Mouse (Mus musculus) hindbrain, embryonic 13.5 days (tissue): ENCODE data around the gene Mbip. TPM values are rescaled to one million over a fixed set of nuclear protein-coding genes. Genes with fewer than 3 reads are reported as not detected.

Source experiments
- ATAC-seq: fragments of 200-750 bp; cut with Nextera tagmentation; 2 replicates; pipeline ENCODE4 v1.8.0; 2017; ENCODE audit warnings: moderate TSS enrichment; ENCODE audit not compliant: low FRiP score
- H3K27ac ChIP-seq: fragments of 300-500 bp; sonication (generic); 2 replicates; pipeline ENCODE4 v1.5.1; 2015; ENCODE audit warnings: inconsistent platforms, mild to moderate bottlenecking, moderate library complexity
- H3K27me3 ChIP-seq: fragments of 300-500 bp; sonication (generic); 2 replicates; pipeline ENCODE4 v1.6.1; 2015; ENCODE audit warnings: mild to moderate bottlenecking, inconsistent platforms
- H3K36me3 ChIP-seq: fragments of 300-500 bp; sonication (generic); 2 replicates; pipeline ENCODE4 v1.6.1; 2015; ENCODE audit warnings: mild to moderate bottlenecking, inconsistent platforms
- H3K4me1 ChIP-seq: fragments of 300-500 bp; sonication (generic); replicated peaks from 2 replicates; pipeline ENCODE4 v1.6.1; 2015; ENCODE audit warnings: inconsistent platforms
- H3K4me2 ChIP-seq: fragments of 300-500 bp; sonication (generic); 2 replicates; pipeline ENCODE4 v1.6.1; 2015; ENCODE audit warnings: inconsistent platforms, mild to moderate bottlenecking, moderate library complexity
- H3K4me3 ChIP-seq: fragments of 300-500 bp; sonication (generic); 2 replicates; pipeline ENCODE4 v1.5.1; 2015; ENCODE audit warnings: mild to moderate bottlenecking, inconsistent platforms
- H3K9ac ChIP-seq: fragments of 300-500 bp; sonication (generic); 2 replicates; pipeline ENCODE4 v1.6.1; 2015; ENCODE audit warnings: mild to moderate bottlenecking, inconsistent platforms
- H3K9me3 ChIP-seq: fragments of 300-500 bp; sonication (generic); 2 replicates; pipeline ENCODE4 v1.6.1; 2016; ENCODE audit warnings: inconsistent platforms
- WGBS: fragments of 180-500 bp; shearing (Covaris S2); methylation state at CpG from one replicate; pipeline ENCODE4 v1.1.7; 2015; 5-methylcytosine and 5-hydroxymethylcytosine counted together
- polyA plus RNA-seq: library from polyadenylated mRNA; unstranded; fragments of >200 nt; fragmentation: Nextera tagmentation; extraction: Ambion mirVana; gene quantifications from 2 replicates; pipeline ENCODE4 v1.2.1, GENCODE M21; 2015

Mbip gene
- polyA plus RNA-seq, 1 experiment from 2014 or later, result 45.7 TPM

DNA sequence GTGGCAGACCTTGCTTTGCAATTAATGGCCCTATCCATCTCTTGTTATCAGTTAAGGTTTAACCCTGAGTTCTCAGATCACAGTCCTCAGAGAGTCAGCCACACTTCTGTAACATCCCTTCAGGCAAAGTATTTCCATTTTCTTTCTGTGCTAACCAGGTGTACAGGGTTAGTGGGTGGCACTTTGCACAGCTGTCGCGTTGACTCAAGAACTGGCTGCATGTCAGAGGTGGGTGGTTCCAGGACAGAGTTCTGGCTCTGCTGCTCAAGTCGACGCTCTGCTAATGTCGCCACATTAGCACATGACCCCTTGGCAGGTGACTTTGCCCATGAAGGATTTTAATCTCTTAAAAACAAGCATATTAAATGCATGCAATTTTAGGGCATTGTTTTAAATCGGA lies 39.9 kb downstream of the Mbip start:
- Histone ChIP-seq H3K27ac (no peak overlapping the region), H3K9ac (no peak overlapping the region), H3K27me3 (peaks cover 11% of the 10 kb centered on the region), H3K36me3 (no peaks in the 10 kb centered on the region), H3K4me2 (no peak overlapping the region), H3K4me3 (no peak overlapping the region), H3K9me3 (no peaks in the 10 kb centered on the region), H3K4me1 (peaks cover 19% of the 10 kb centered on the region)
- 77% methylated on average over 6 of the region's 6 CpGs for WGBS
- ATAC-seq, result no peak

DNA sequence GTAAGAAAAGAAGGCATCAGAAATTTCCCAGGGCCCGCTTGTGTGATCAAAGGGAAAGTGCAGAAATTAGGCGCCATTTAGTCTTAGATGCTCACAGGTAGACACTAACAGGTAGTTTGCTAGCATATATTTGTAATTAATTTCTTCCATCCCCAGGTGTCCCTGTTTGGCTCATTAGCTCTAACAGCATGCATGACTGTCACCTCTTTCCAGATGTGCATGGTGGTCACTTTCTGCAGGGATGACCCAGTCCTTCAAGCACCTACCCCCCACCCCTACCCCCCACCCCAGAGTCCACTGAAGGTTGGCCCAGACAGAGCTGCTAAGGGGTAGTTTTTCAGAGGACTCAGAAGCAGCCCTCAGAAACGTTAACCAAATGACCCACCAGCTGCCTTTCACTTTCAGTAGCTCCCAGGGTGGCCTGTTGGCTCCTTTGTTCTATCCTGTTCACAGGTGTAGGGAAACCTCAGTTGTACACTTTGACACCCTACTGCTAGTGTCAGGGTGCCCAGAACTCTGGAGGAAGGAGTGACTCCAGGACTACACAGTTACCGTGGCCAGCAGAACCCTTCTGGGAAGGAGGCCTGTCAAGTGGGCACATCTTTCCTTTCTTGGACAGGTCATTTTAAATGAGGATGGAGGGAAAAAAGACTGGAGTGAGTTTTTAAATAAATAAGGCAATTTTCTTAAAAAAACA lies 43.2 kb downstream of the Mbip start:
- peak overlapping the region; percentile 66 for H3K9ac ChIP-seq

DNA sequence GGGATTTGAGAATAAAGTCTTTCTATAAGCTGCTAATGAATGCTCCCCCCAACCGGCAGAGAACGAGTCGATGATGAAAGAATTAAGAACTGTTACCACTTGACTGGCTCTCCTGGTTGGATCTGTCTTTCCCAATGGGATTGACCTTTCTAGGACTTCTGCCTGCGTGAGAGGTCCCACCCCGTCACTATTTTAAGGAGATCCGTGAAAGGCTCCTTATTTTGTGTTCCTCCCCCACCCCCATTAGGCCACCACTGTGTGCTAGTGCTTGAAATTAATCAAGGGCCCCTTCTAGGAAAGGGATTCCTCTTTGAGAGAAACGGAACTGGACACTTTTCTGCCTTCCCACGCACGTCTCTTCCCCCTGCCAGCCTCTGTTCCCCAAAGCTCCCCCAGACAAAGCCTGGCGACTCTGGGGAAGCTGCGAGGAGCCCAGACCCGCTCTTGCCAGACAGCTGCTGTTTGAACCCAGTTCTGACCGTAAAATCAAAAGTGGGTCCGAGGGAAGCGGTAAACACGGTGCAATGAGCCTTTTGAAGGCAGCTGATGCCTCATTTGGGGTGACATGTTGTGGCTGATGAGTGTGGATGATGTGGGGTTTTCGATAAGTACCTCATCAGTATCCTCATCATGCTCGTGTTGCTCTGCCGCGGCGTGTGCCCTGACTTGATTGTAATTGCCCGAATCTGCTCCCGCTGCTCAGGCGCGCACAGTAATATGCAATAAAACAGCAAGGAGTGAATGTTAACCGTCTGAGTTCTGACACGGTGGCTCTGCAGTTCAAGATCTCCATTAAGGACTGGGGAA lies 44.0 kb downstream of the Mbip start:
- H3K27me3 ChIP-seq, result peaks cover 36% of the 10 kb centered on the region
- peak; percentile 86 for ATAC-seq
- 7% methylated on average over 27 of the region's 27 CpGs for WGBS

More for the DNA sequence above, 43.2 kb downstream of the Mbip start:
- H3K9me3 ChIP-seq, result no peaks in the 10 kb centered on the region
- peak; percentile 61; the same call in 1 of the 2 replicates for ATAC-seq
- no peak overlapping the region for H3K27ac ChIP-seq
- peak overlapping the region; percentile 34 for H3K4me3 ChIP-seq
- peaks cover 32% of the 10 kb centered on the region for H3K27me3 ChIP-seq
- H3K4me1 ChIP-seq, result peaks cover 29% of the 10 kb centered on the region
- H3K4me2 ChIP-seq, result peak overlapping the region; percentile 64
- 36% methylated on average over 4 of the region's 4 CpGs for WGBS
- H3K36me3 ChIP-seq, result no peaks in the 10 kb centered on the region

DNA sequence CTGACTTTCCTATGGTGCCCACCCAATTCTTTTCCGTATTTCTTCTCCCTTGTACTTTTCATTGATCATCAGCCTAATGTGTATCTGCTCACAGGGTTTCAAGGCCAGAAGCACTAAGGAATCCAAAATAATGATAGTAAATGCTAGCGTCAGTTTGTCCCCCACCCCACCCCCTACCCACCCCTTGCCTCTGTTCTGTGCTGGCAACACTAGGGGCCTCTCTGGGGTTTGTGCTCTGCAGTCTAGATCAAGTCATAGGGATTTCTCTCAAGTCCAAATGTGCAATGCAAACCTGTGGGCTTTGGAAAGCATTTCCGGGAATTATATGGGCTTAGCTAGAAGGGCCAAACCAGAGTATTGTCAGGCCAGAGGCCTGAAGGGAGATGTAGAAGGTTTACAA lies 46.1 kb downstream of the Mbip start:
- Histone ChIP-seq H3K4me3 (no peak overlapping the region), H3K36me3 (no peaks in the 10 kb centered on the region), H3K4me2 (no peak overlapping the region), H3K9ac (no peak overlapping the region), H3K27me3 (peaks cover 46% of the 10 kb centered on the region), H3K27ac (no peak overlapping the region), H3K9me3 (no peaks in the 10 kb centered on the region), H3K4me1 (peaks cover 34% of the 10 kb centered on the region)
- no peak for ATAC-seq
- 60% methylated on average over 3 of the region's 3 CpGs for WGBS

More for the DNA sequence above, 44.0 kb downstream of the Mbip start:
- H3K4me1 ChIP-seq, result peaks cover 33% of the 10 kb centered on the region
- H3K9me3 ChIP-seq, result no peaks in the 10 kb centered on the region
- H3K4me3 ChIP-seq, result peak overlapping the region; percentile 34
- no peaks in the 10 kb centered on the region for H3K36me3 ChIP-seq
- peak overlapping the region; percentile 74 for H3K27ac ChIP-seq
- H3K4me2 ChIP-seq, result peak overlapping the region; percentile 64
- H3K9ac ChIP-seq, result peak overlapping the region; percentile 66

DNA sequence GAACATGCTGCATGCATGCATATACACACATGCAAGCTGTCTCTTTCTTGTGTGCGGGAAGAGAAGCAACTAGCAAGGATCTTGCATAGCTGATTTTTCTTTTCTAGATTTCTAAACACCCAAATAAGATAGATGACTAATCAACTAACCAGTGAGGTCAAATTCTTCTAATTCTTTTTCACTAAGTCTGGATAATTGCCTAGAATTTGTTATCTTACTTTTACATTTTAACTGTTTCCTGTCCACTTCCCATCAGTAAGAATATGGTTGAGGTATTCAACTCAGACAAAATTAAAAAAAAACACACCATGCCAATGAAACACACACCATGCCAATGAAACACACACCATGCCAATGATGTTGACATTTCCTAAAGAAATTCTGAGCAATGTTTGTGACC lies 46.8 kb downstream of the Mbip start:
- 45% methylated on average over 1 of the region's 1 CpGs for WGBS
- no peak overlapping the region for H3K4me2 ChIP-seq
- no peak overlapping the region for H3K9ac ChIP-seq
- no peak overlapping the region for H3K27ac ChIP-seq
- no peak overlapping the region for H3K4me3 ChIP-seq
- no peaks in the 10 kb centered on the region for H3K36me3 ChIP-seq
- no peak for ATAC-seq
- H3K9me3 ChIP-seq, result no peaks in the 10 kb centered on the region
- H3K4me1 ChIP-seq, result peaks cover 34% of the 10 kb centered on the region
- H3K27me3 ChIP-seq, result peaks cover 46% of the 10 kb centered on the region

DNA sequence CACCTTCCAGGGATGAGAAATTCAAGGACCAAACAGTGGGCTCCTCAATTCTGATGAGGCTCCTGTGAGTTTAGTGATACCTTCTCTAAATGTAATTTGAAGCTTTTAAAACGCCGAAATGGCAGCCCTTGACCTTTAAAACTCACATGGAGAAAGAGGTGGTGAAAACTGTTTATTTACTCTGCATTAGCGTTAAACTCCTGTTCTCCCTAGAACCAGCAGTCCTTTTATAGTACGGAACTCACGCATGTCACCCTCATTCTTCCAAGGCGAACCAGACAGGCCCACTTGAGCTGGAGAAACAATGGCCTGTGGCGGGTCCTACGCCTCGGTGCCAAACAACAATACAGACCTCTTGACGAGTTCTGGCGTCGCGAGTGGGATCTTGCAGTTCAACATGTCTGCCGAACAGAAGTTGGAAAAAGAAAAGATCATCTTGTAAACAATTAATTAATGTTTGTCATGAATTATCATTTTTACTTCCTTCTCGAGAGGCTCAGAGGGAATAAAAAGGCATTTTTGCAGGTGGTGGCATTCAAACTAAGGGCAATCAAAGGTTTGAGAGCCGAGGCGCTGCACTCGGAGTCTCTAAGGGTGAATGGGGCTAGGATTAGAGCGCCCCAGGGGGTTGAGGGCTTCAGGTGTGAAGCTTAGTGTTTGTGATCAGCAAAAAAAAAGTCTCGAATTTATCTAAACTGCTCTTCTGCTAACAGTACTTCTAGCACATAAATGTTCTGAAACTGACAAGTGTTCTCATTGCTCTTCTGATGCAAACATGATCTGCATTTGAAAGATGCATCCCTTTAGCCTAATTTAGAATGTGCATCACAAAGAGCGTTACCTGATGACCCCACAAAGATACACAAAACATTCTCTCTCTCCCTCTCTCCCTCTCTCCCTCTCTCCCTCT lies 47.5 kb downstream of the Mbip start:
- Histone ChIP-seq H3K4me1 (peaks cover 34% of the 10 kb centered on the region), H3K4me2 (peak overlapping the region; percentile 32), H3K9ac (peak overlapping the region; percentile 29; the same call in 1 of the 2 replicates), H3K36me3 (no peaks in the 10 kb centered on the region), H3K9me3 (no peaks in the 10 kb centered on the region), H3K4me3 (no peak overlapping the region), H3K27ac (no peak overlapping the region), H3K27me3 (peaks cover 42% of the 10 kb centered on the region)
- ATAC-seq, result no peak
- WGBS, result 8% methylated on average over 21 of the region's 21 CpGs

DNA sequence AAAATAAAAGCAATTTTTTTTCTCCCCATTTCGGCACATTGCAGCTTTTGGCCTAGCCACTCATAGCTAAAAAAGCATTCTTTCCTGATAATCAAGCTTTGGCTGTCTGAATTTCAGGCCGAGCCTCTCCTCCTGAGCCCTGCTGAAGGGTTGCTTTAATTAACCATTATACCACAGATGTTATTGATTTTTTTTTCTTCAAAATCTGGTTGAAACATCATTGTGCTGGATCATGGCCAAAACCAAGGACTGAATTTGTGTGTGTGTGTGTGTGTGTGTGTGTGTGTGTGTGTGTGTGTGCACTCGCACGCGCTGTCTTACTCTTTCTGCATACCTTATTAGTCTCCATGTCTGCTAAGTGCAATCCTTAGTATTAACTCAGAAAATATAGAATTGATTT lies 48.6 kb downstream of the Mbip start:
- no peak overlapping the region for H3K4me3 ChIP-seq
- H3K4me1 ChIP-seq, result peaks cover 27% of the 10 kb centered on the region
- H3K27me3 ChIP-seq, result peaks cover 39% of the 10 kb centered on the region
- H3K9ac ChIP-seq, result no peak overlapping the region
- no peak overlapping the region for H3K27ac ChIP-seq
- 51% methylated on average over 5 of the region's 5 CpGs for WGBS
- no peaks in the 10 kb centered on the region for H3K36me3 ChIP-seq
- no peak overlapping the region for H3K4me2 ChIP-seq
- no peak for ATAC-seq
- no peaks in the 10 kb centered on the region for H3K9me3 ChIP-seq

DNA sequence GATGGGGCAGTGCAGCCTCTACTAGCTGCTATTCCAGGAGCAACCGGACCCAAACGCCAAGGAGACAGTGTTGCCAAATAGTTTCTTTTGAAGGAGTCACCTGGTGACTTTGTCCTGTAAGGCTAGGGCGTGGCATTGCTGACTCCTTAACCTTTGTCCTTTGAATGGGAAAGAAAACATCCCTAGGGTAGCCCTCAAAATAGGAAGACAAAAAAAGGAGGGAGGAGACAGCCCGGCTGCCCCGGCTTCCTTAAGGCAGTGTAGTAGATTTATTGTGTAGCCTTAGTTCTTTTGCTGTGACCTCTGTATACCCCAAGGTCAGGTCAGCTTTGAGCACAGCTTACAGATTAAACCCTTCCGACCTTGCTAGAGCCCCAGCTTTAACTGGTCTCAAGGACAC lies 49.2 kb downstream of the Mbip start:
- no peak for ATAC-seq
- H3K4me2 ChIP-seq, result no peak overlapping the region
- peaks cover 39% of the 10 kb centered on the region for H3K27me3 ChIP-seq
- peaks cover 21% of the 10 kb centered on the region for H3K4me1 ChIP-seq
- no peak overlapping the region for H3K4me3 ChIP-seq
- H3K9me3 ChIP-seq, result no peaks in the 10 kb centered on the region
- no peaks in the 10 kb centered on the region for H3K36me3 ChIP-seq
- 22% methylated on average over 6 of the region's 6 CpGs for WGBS
- no peak overlapping the region for H3K9ac ChIP-seq
- no peak overlapping the region for H3K27ac ChIP-seq

DNA sequence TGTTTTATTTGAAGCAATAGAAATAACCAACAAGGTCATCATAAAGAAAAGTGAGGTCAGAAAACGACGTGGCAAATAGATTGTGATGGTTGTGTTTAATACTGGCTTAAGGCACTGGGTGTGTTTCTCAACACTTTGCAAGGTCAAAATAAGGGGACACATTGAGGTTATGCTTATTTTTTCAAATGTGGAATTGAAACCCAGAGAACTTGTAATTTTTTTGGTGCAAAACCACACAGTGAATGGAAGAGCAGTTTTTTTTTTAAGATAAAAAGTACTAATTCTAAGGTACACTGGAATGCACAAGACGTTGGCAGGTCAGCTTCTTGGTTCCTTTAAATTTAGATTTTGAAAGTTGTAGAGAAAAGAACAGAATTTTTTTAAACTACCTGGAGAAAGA lies 50.5 kb downstream of the Mbip start:
- WGBS, result 79% methylated on average over 3 of the region's 3 CpGs
- Histone ChIP-seq H3K4me2 (no peak overlapping the region), H3K27me3 (peaks cover 34% of the 10 kb centered on the region), H3K27ac (no peak overlapping the region), H3K4me1 (peaks cover 17% of the 10 kb centered on the region), H3K36me3 (no peaks in the 10 kb centered on the region), H3K4me3 (no peak overlapping the region), H3K9me3 (no peaks in the 10 kb centered on the region), H3K9ac (no peak overlapping the region)
- ATAC-seq, result no peak

DNA sequence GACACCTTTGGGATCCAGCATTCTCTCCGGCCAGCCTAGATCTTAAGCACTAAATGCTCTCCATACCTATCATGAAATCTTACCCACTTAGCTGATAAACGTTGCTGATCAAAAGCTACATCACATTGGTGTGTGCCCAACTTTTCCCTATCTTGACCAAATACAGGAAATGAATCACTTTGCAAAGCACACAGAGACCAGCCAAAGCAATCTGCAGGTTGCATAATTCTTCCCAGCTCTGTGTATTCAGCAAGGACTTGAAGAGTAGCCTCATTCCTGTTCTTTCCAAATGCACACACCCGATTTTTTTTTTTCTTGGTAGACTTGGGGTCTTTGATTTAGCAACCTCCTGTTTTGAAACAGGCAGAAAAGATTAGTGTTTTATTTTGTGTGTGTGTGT lies 57.1 kb downstream of the Mbip start:
- Histone ChIP-seq H3K27me3 (no peaks in the 10 kb centered on the region), H3K27ac (no peak overlapping the region), H3K9ac (no peak overlapping the region), H3K9me3 (no peaks in the 10 kb centered on the region), H3K4me3 (no peak overlapping the region), H3K4me2 (no peak overlapping the region), H3K36me3 (no peaks in the 10 kb centered on the region), H3K4me1 (no peaks in the 10 kb centered on the region)
- WGBS, result 84% methylated on average over 3 of the region's 3 CpGs
- ATAC-seq, result no peak

DNA sequence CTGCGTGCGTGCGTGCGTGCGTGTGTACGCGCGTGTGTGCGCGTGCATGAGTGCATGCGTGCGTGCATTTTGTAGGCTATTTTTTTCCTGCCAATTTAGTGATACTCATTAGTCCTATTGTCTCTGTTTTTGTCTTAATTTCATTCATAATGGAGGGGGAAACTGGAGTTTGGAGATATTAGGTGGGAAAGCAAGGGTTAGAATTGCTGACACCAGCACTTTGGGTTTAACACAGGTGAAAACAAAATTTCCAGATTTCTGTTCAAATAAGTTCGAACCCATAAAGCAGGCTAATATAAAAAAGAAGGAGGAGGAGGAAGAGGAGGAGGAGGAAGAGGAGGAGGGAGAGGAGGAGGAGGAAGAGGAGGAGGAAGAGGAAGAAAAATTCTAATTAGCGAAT lies 58.9 kb downstream of the Mbip start:
- H3K9me3 ChIP-seq, result no peaks in the 10 kb centered on the region
- no peak overlapping the region for H3K4me3 ChIP-seq
- H3K4me1 ChIP-seq, result no peaks in the 10 kb centered on the region
- H3K36me3 ChIP-seq, result no peaks in the 10 kb centered on the region
- 95% methylated on average over 14 of the region's 14 CpGs for WGBS
- H3K27ac ChIP-seq, result no peak overlapping the region
- no peaks in the 10 kb centered on the region for H3K27me3 ChIP-seq
- no peak overlapping the region for H3K9ac ChIP-seq
- ATAC-seq, result no peak
- H3K4me2 ChIP-seq, result no peak overlapping the region

DNA sequence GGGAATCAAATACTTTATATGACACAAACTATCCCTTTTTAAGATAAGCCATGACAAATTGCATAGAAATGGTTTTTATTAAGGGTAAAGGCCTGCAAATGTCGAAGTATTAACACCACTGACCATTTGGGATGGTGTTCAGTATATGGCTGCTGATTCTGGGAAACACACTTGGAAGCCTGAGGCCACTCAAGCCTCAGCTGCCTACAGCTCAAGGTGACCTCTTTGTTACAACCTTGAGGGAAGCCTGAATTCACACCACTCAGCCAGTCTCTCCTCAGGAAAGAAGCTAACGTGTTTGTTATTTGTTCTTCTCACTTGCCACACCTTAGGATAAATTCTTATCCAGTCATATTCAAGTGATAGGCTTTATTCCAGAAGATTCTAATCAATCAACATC lies 61.5 kb downstream of the Mbip start:
- H3K36me3 ChIP-seq, result no peaks in the 10 kb centered on the region

More for the DNA sequence above, 61.5 kb downstream of the Mbip start:
- no peak overlapping the region for H3K27ac ChIP-seq
- H3K9me3 ChIP-seq, result no peaks in the 10 kb centered on the region
- no peaks in the 10 kb centered on the region for H3K4me1 ChIP-seq
- ATAC-seq, result no peak
- H3K27me3 ChIP-seq, result no peaks in the 10 kb centered on the region
- no peak overlapping the region for H3K4me3 ChIP-seq
- no peak overlapping the region for H3K4me2 ChIP-seq
- H3K9ac ChIP-seq, result no peak overlapping the region
- 80% methylated on average over 2 of the region's 2 CpGs for WGBS
